Mouse (Mus musculus) stomach, embryonic 14.5 days (tissue): ENCODE results near the gene Hspa12a. TPM values are rescaled to one million over a fixed set of nuclear protein-coding genes. Genes with fewer than 3 reads are reported as not detected.

ENCODE experiments used
- ATAC-seq: fragments of 200-750 bp; cut with Nextera tagmentation; 2 replicates; pipeline ENCODE4 v1.8.0; 2017; ENCODE audit warnings: low read depth, moderate TSS enrichment; ENCODE audit not compliant: insufficient number of reproducible peaks, insufficient read depth, low FRiP score
- H3K27ac ChIP-seq: fragments of 300-500 bp; sonication (generic); 2 replicates; pipeline ENCODE4 v1.5.1; 2014; ENCODE audit warnings: mild to moderate bottlenecking, low read length, moderate library complexity, mixed read lengths
- H3K27me3 ChIP-seq: fragments of 300-500 bp; sonication (generic); 2 replicates; pipeline ENCODE4 v1.6.1; 2014; ENCODE audit warnings: low read length, control low read depth, mixed read lengths; ENCODE audit not compliant: control insufficient read depth, insufficient read depth
- H3K36me3 ChIP-seq: fragments of 300-500 bp; sonication (generic); 2 replicates; pipeline ENCODE4 v1.6.1; 2014; ENCODE audit warnings: mild to moderate bottlenecking, control low read depth, low read length, moderate library complexity, mixed read lengths; ENCODE audit not compliant: control insufficient read depth, insufficient read depth
- H3K4me1 ChIP-seq: fragments of 300-500 bp; sonication (generic); 2 replicates; pipeline ENCODE4 v1.6.1; 2014; ENCODE audit warnings: low read length, control low read depth, mixed read lengths; ENCODE audit not compliant: control insufficient read depth, insufficient read depth
- H3K4me2 ChIP-seq: fragments of 300-500 bp; sonication (generic); replicated peaks from 2 replicates; pipeline ENCODE4 v1.6.1; 2014; ENCODE audit warnings: low read depth, low read length, control low read depth
- H3K4me3 ChIP-seq: fragments of 300-500 bp; sonication (generic); 2 replicates; pipeline ENCODE4 v1.5.1; 2014; ENCODE audit warnings: low read depth, low read length, control low read depth
- H3K9ac ChIP-seq: fragments of 300-500 bp; sonication (generic); replicated peaks from 2 replicates; pipeline ENCODE4 v1.6.1; 2014; ENCODE audit warnings: low read depth, mild to moderate bottlenecking, control low read depth, low read length, moderate library complexity, mixed read lengths
- H3K9me3 ChIP-seq: fragments of 300-500 bp; sonication (generic); 2 replicates; pipeline ENCODE4 v1.6.1; 2016; ENCODE audit warnings: low read depth, low read length, control low read depth; ENCODE audit not compliant: control insufficient read depth
- WGBS: fragments of 180-500 bp; shearing (Covaris S2); extraction: QIAGEN DNeasy Blood & Tissue Kit; methylation state at CpG from one replicate; pipeline ENCODE4 v1.1.7; 2014; 5-methylcytosine and 5-hydroxymethylcytosine counted together
- polyA plus RNA-seq: library from polyadenylated mRNA; unstranded; fragments of >200 nt; fragmentation: Nextera tagmentation; extraction: Ambion mirVana; gene quantifications from 2 replicates; pipeline ENCODE4 v1.2.1, GENCODE M21; 2014

Gene Hspa12a
- polyA plus RNA-seq, 1 experiment from 2014 or later: 5.0 TPM

- Histone ChIP-seq H3K4me3 (peak overlapping the region; percentile 55; the same call in 1 of the 2 replicates), H3K9me3 (no peaks in the 10 kb centered on the region), H3K27ac (no peak overlapping the region), H3K9ac (no peak overlapping the region), H3K4me2 (peak overlapping the region; percentile 94), H3K36me3 (no peaks in the 10 kb centered on the region), H3K27me3 (no peaks in the 10 kb centered on the region), H3K4me1 (peaks cover 5% of the 10 kb centered on the region)
- WGBS: 21% methylated on average over 12 of the region's 12 CpGs
- peak; percentile 29; the same call in 1 of the 2 replicates for ATAC-seq
These were observed 82.2 kb downstream of the Hspa12a start for GRCm38 (mm10) chr19:58861174-58861760.

- H3K27ac ChIP-seq: no peak overlapping the region
- peak overlapping the region; percentile 33; the same call in 1 of the 2 replicates for H3K9ac ChIP-seq
- ATAC-seq: peak; percentile 92
- peaks cover 5% of the 10 kb centered on the region for H3K4me1 ChIP-seq
- H3K4me2 ChIP-seq: peak overlapping the region; percentile 94
- WGBS: 1% methylated on average over 46 of the region's 46 CpGs
- no peaks in the 10 kb centered on the region for H3K36me3 ChIP-seq
- H3K4me3 ChIP-seq: peak overlapping the region; percentile 55
- H3K27me3 ChIP-seq: no peaks in the 10 kb centered on the region
- no peaks in the 10 kb centered on the region for H3K9me3 ChIP-seq
These were observed 82.9 kb downstream of the Hspa12a start for GRCm38 (mm10) chr19:58860255-58861173.

GRCm38 (mm10) chr19:58859831-58860254 is 83.6 kb downstream of the Hspa12a start:
- Histone ChIP-seq H3K9ac (no peak overlapping the region), H3K4me2 (peak overlapping the region; percentile 94), H3K9me3 (no peaks in the 10 kb centered on the region), H3K36me3 (no peaks in the 10 kb centered on the region), H3K4me1 (peaks cover 5% of the 10 kb centered on the region), H3K4me3 (peak overlapping the region; percentile 55), H3K27ac (no peak overlapping the region), H3K27me3 (no peaks in the 10 kb centered on the region)
- ATAC-seq: no peak
- WGBS: 3% methylated on average over 14 of the region's 14 CpGs

- H3K4me1 ChIP-seq: peaks cover 5% of the 10 kb centered on the region
- peak overlapping the region; percentile 94 for H3K4me2 ChIP-seq
- no peaks in the 10 kb centered on the region for H3K36me3 ChIP-seq
- 18% methylated on average over 6 of the region's 6 CpGs for WGBS
- no peaks in the 10 kb centered on the region for H3K9me3 ChIP-seq
- H3K27me3 ChIP-seq: no peaks in the 10 kb centered on the region
- H3K9ac ChIP-seq: no peak overlapping the region
- no peak for ATAC-seq
- peak overlapping the region; percentile 55 for H3K4me3 ChIP-seq
- no peak overlapping the region for H3K27ac ChIP-seq
These were observed 84.1 kb downstream of the Hspa12a start for GRCm38 (mm10) chr19:58859357-58859756.

- no peak overlapping the region for H3K4me3 ChIP-seq
- no peaks in the 10 kb centered on the region for H3K27me3 ChIP-seq
- ATAC-seq: no peak
- WGBS: 87% methylated on average over 9 of the region's 9 CpGs
- peaks cover 5% of the 10 kb centered on the region for H3K4me1 ChIP-seq
- H3K9ac ChIP-seq: no peak overlapping the region
- H3K4me2 ChIP-seq: no peak overlapping the region
- H3K27ac ChIP-seq: no peak overlapping the region
- no peaks in the 10 kb centered on the region for H3K36me3 ChIP-seq
- H3K9me3 ChIP-seq: no peaks in the 10 kb centered on the region
These were observed 87.2 kb downstream of the Hspa12a start for GRCm38 (mm10) chr19:58856129-58856855.

- Histone ChIP-seq H3K9me3 (no peaks in the 10 kb centered on the region), H3K4me1 (peaks cover 5% of the 10 kb centered on the region), H3K4me2 (no peak overlapping the region), H3K36me3 (no peaks in the 10 kb centered on the region), H3K4me3 (no peak overlapping the region), H3K27me3 (no peaks in the 10 kb centered on the region), H3K9ac (no peak overlapping the region), H3K27ac (no peak overlapping the region)
- ATAC-seq: no peak
- WGBS: 69% methylated on average over 3 of the region's 3 CpGs
These were observed 88.6 kb downstream of the Hspa12a start for GRCm38 (mm10) chr19:58854899-58855298.

GRCm38 (mm10) chr19:58853036-58853735 is 90.3 kb downstream of the Hspa12a start:
- no peaks in the 10 kb centered on the region for H3K36me3 ChIP-seq
- no peak overlapping the region for H3K4me3 ChIP-seq
- no peak overlapping the region for H3K27ac ChIP-seq
- H3K4me2 ChIP-seq: no peak overlapping the region
- H3K27me3 ChIP-seq: no peaks in the 10 kb centered on the region
- ATAC-seq: no peak
- H3K9me3 ChIP-seq: no peaks in the 10 kb centered on the region
- no peak overlapping the region for H3K9ac ChIP-seq
- whole genome bisulfite sequencing: 60% methylated on average over 10 of the region's 10 CpGs
- no peaks in the 10 kb centered on the region for H3K4me1 ChIP-seq
